Comparison of ENCODE assay signal across 11 mouse cellular contexts in the genomic region with DNA sequence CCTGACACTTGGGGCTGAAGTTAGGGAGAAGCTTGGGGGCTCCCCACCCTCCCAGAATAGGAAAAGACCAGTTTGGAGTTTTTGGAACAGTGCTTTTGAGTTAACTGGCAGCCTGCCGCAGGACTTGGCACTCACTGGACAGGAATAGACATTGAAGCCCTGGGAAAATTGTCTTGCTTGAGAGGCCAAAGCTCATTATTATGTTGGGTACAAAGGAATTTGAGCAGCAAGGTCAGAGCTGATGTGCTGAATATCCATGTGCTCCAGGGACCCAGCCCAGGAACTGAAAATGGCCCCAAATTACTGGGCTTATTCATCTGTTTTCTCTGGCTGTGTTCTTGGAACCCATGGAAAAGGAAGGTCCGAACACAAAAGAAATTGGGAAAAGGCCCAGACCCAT.
DNase-seq lines count a peak whose midpoint lies in the region; ATAC-seq and TF ChIP-seq lines count a peak whose summit lies in the region.
"Had no signal": no experiment of that assay in that cellular context is flagged by ENCODE, and none has a peak within 500 bp of the region (broad histone marks: within the 10 kb centered on the region; RNA-seq: fewer than 3 reads in every experiment).

No protein-coding gene starts in this region.

- no peaks in the 10 kb centered on the region for H3K4me1 ChIP-seq in midbrain, postnatal 0 days (ENCODE audit: insufficient read depth, low read length)
- H3K4me1 ChIP-seq in midbrain, embryonic 11.5 days (ENCODE audit: control insufficient read depth, insufficient read depth, low read length): no peaks in the 10 kb centered on the region
- no peaks in the 10 kb centered on the region for H3K4me1 ChIP-seq in limb, embryonic 10.5 days
- H3K4me1 ChIP-seq: embryonic facial prominence, embryonic 15.5 days had no signal

- 49% methylated on average over 2 of the region's 2 CpGs for WGBS in midbrain, postnatal 0 days
- WGBS in midbrain, embryonic 11.5 days: 90% methylated on average over 2 of the region's 2 CpGs
- WGBS in limb, embryonic 10.5 days: 93% methylated on average over 2 of the region's 2 CpGs

- intact Hi-C loops in gastrocnemius, adult 2 months (cut with DNase I): no loop called here

- H3K9me3 ChIP-seq in midbrain, postnatal 0 days (ENCODE audit: low read length): no peaks in the 10 kb centered on the region
- H3K9me3 ChIP-seq in midbrain, embryonic 11.5 days (ENCODE audit: control insufficient read depth, low read length): no peaks in the 10 kb centered on the region
- H3K9me3 ChIP-seq in limb, embryonic 10.5 days (replicated peaks): no peaks in the 10 kb centered on the region
- H3K9me3 ChIP-seq: embryonic facial prominence, embryonic 15.5 days had no signal

- no peak overlapping the region for H3K9ac ChIP-seq in midbrain, postnatal 0 days (replicated peaks; ENCODE audit: low read length, poor library complexity, severe bottlenecking)
- no peak overlapping the region for H3K9ac ChIP-seq in midbrain, embryonic 11.5 days (ENCODE audit: low read length)
- H3K9ac ChIP-seq: embryonic facial prominence, embryonic 15.5 days; lung, embryonic 14.5 days had no signal

- no peaks in the 10 kb centered on the region for H3K27me3 ChIP-seq in midbrain, postnatal 0 days (ENCODE audit: insufficient read depth, low read length)
- no peaks in the 10 kb centered on the region for H3K27me3 ChIP-seq in midbrain, embryonic 11.5 days (ENCODE audit: control insufficient read depth, insufficient read depth, low read length)
- no peaks in the 10 kb centered on the region for H3K27me3 ChIP-seq in limb, embryonic 10.5 days (ENCODE audit: low read depth, poor library complexity, severe bottlenecking)
- H3K27me3 ChIP-seq: embryonic facial prominence, embryonic 15.5 days had no signal

- no peak overlapping the region for H3K4me2 ChIP-seq in midbrain, postnatal 0 days (ENCODE audit: low read depth, low read length, poor library complexity, severe bottlenecking)
- H3K4me2 ChIP-seq in midbrain, embryonic 11.5 days: no peak overlapping the region
- H3K4me2 ChIP-seq: embryonic facial prominence, embryonic 15.5 days; lung, embryonic 14.5 days had no signal

- no peak overlapping the region for H3K4me3 ChIP-seq in gastrocnemius, adult 2 months
- no peak overlapping the region for H3K4me3 ChIP-seq in midbrain, postnatal 0 days (ENCODE audit: low read depth, low read length)
- H3K4me3 ChIP-seq in midbrain, embryonic 11.5 days (ENCODE audit: low read depth, low read length): no peak overlapping the region
- H3K4me3 ChIP-seq in limb, embryonic 10.5 days: no peak overlapping the region
- H3K4me3 ChIP-seq: embryonic facial prominence, embryonic 15.5 days had no signal

- no peak for TF ChIP-seq CTCF in gastrocnemius, adult 2 months (IDR thresholded peaks at IDR 0.05)
- no peak for TF ChIP-seq CTCF in midbrain, postnatal 0 days (IDR thresholded peaks at IDR 0.05)

- no peak overlapping the region for H3K27ac ChIP-seq in gastrocnemius, adult 2 months
- H3K27ac ChIP-seq in midbrain, postnatal 0 days (ENCODE audit: low read depth, low read length): no peak overlapping the region
- H3K27ac ChIP-seq in midbrain, embryonic 11.5 days (ENCODE audit: low read depth, low read length): no peak overlapping the region
- no peak overlapping the region for H3K27ac ChIP-seq in limb, embryonic 10.5 days
- H3K27ac ChIP-seq: embryonic facial prominence, embryonic 15.5 days had no signal

- peak; percentile 2 for DNase-seq in gastrocnemius, adult 18-20 months (ENCODE audit: low spot score)
- no peak for DNase-seq in gastrocnemius, adult 2 months
- peak; percentile 79 for DNase-seq in midbrain, postnatal 0 days (ENCODE audit: low spot score)
- no peak for DNase-seq in midbrain, embryonic 11.5 days (ENCODE audit: low spot score, missing footprints)
- peak; percentile 58 to 65 for DNase-seq in layer of hippocampus, postnatal 10 days (ENCODE audit: low spot score in 2 of 2)
- DNase-seq in right cerebral cortex, postnatal 4 days: peak; percentile 66
- no peak for DNase-seq in limb, embryonic 10.5 days (ENCODE audit: low spot score)
- no peak for DNase-seq in kidney, adult 9 months
- DNase-seq: lung, embryonic 14.5 days had no signal

- no peaks in the 10 kb centered on the region for H3K36me3 ChIP-seq in midbrain, postnatal 0 days (ENCODE audit: insufficient read depth, low read length)
- no peaks in the 10 kb centered on the region for H3K36me3 ChIP-seq in midbrain, embryonic 11.5 days (ENCODE audit: control insufficient read depth, insufficient read depth, low read length)
- H3K36me3 ChIP-seq in limb, embryonic 10.5 days: no peaks in the 10 kb centered on the region
- H3K36me3 ChIP-seq: embryonic facial prominence, embryonic 15.5 days had no signal

- no peak for ATAC-seq in midbrain, postnatal 0 days (ENCODE audit: low FRiP score)
- no peak for ATAC-seq in midbrain, embryonic 11.5 days (ENCODE audit: low FRiP score)
- ATAC-seq: CD4-positive, CD25-positive, alpha-beta regulatory T cell, adult 4 months had no signal

Comparison
In these comparisons a context has a peak if more than half of its experiments do, and no peak if none do; other contexts are left out.
1. DNase-seq: peak in gastrocnemius, adult 18-20 months (single experiment), midbrain, postnatal 0 days (single experiment), layer of hippocampus, postnatal 10 days (2 of 2) and right cerebral cortex, postnatal 4 days (single experiment); none in gastrocnemius, adult 2 months (single experiment), midbrain, embryonic 11.5 days (single experiment), limb, embryonic 10.5 days (single experiment) and kidney, adult 9 months (single experiment).